Mouse (Mus musculus): ENCODE results near the gene Pax5. TPM values are rescaled to one million over a fixed set of nuclear protein-coding genes. Genes with fewer than 3 reads are reported as not detected.

Gene Pax5
- total RNA-seq, 2 experiments from 2014 or later: 0.59 to 1.0 TPM

- no peak for DNase-seq (ENCODE audit: low spot score in 2 of 2)
These were observed 3.4 kb downstream of the Pax5 start for GRCm38 (mm10) chr4:44706865-44707264.

GRCm38 (mm10) chr4:44705967-44706366 is 4.3 kb downstream of the Pax5 start:
- DNase-seq (ENCODE audit: low spot score in 2 of 2): no peak

GRCm38 (mm10) chr4:44705151-44705550 is 5.1 kb downstream of the Pax5 start:
- no peak for DNase-seq (ENCODE audit: low spot score in 2 of 2)

GRCm38 (mm10) chr4:44704369-44704745 is 5.9 kb downstream of the Pax5 start:
- peak; percentile 81 to 85 for DNase-seq (ENCODE audit: low spot score in 2 of 2)

GRCm38 (mm10) chr4:44703686-44704368 is 6.5 kb downstream of the Pax5 start:
- no peak for DNase-seq (ENCODE audit: low spot score in 2 of 2)

- no peak for DNase-seq (ENCODE audit: low spot score in 2 of 2)
These were observed 7.2 kb downstream of the Pax5 start for GRCm38 (mm10) chr4:44702891-44703685.

GRCm38 (mm10) chr4:44702011-44702527 is 8.2 kb downstream of the Pax5 start:
- no peak for DNase-seq (ENCODE audit: low spot score in 2 of 2)

- DNase-seq (ENCODE audit: low spot score in 2 of 2): no peak
These were observed 8.8 kb downstream of the Pax5 start for GRCm38 (mm10) chr4:44701513-44701912.

- DNase-seq (ENCODE audit: low spot score in 2 of 2): no peak
These were observed 13.6 kb downstream of the Pax5 start for GRCm38 (mm10) chr4:44696676-44697075.

GRCm38 (mm10) chr4:44694369-44694768 is 15.9 kb downstream of the Pax5 start:
- no peak for DNase-seq (ENCODE audit: low spot score in 2 of 2)

GRCm38 (mm10) chr4:44685582-44685981 is 24.7 kb downstream of the Pax5 start:
- no peak for DNase-seq (ENCODE audit: low spot score in 2 of 2)

- DNase-seq (ENCODE audit: low spot score in 2 of 2): no peak
These were observed 29.9 kb downstream of the Pax5 start for GRCm38 (mm10) chr4:44680242-44680897.

GRCm38 (mm10) chr4:44678641-44679040 is 31.6 kb downstream of the Pax5 start:
- DNase-seq (ENCODE audit: low spot score in 2 of 2): no peak

- no peak for DNase-seq (ENCODE audit: low spot score in 2 of 2)
These were observed 32.3 kb downstream of the Pax5 start for GRCm38 (mm10) chr4:44678026-44678425.

GRCm38 (mm10) chr4:44674973-44675372 is 35.3 kb downstream of the Pax5 start:
- no peak for DNase-seq (ENCODE audit: low spot score in 2 of 2)

GRCm38 (mm10) chr4:44673726-44674125 is 36.6 kb downstream of the Pax5 start:
- no peak for DNase-seq (ENCODE audit: low spot score in 2 of 2)

GRCm38 (mm10) chr4:44672216-44672937 is 37.9 kb downstream of the Pax5 start:
- DNase-seq (ENCODE audit: low spot score in 2 of 2): no peak

GRCm38 (mm10) chr4:44671486-44671885 is 38.8 kb downstream of the Pax5 start:
- no peak for DNase-seq (ENCODE audit: low spot score in 2 of 2)

- DNase-seq (ENCODE audit: low spot score in 2 of 2): no peak
These were observed 39.3 kb downstream of the Pax5 start for GRCm38 (mm10) chr4:44671035-44671434.

- DNase-seq (ENCODE audit: low spot score in 2 of 2): no peak
These were observed 39.9 kb downstream of the Pax5 start for GRCm38 (mm10) chr4:44670380-44670779.

GRCm38 (mm10) chr4:44669485-44670181 is 40.7 kb downstream of the Pax5 start:
- DNase-seq (ENCODE audit: low spot score in 2 of 2): no peak
